Mouse (Mus musculus): ENCODE measurements around the gene Tcf12. TPM values are rescaled to one million over a fixed set of nuclear protein-coding genes. Genes with fewer than 3 reads are reported as not detected.

Gene Tcf12
- polyA plus RNA-seq, 1 experiment from 2014 or later, result 94.8 TPM

DNA sequence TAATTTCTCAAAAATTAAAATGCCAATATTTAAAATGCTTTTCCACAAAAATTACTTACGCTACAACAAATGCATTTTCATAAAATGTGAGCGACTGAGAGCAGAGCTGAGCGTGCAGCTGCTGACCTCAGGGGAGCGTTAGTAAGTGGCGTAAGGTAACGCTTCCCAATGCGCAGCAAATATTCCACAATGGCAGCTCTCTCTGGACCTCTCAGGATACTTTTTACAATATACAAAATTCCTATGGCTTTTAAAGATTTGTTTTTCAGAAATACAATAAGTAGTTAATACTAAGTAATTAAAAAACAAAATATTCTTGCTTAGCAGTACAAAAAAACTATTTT lies 216.8 kb downstream of the Tcf12 start:
- ATAC-seq (ENCODE audit: low FRiP score), result no peak

DNA sequence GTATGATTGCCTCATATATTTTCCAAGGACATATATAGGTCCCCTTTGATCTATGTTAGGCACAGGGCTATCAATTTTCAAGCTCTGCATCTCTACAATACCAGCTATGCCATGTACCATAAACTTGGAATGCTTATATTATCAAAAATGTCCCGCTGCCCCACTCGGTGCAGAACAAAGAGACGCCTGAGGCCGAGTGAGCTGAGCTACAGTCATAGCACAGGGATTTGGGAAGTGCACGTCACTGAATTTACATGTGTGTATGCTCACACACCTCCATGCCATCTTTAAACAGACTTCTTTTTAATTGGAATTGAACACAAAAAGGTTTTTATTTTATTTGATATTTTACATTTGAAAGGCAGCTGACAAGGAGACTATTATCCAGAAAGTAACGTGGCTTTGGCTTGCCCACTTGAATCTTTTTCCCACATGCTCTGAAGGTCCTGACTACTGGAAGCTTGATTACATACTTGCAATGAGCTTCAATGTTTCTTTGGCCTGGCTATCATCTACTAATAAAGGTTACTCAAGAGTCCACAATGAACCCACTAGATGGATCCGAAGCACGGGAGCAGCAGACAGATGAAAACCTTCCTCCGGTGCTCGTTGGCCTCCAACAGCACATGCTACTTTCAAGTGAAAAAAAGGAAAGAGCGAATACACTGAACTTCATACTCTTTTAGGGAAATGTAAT lies 217.3 kb downstream of the Tcf12 start:
- 12% methylated on average over 11 of the region's 11 CpGs for WGBS
- H3K27me3 ChIP-seq (ENCODE audit: control insufficient read depth, insufficient read depth, low read length), result no peaks in the 10 kb centered on the region

More for the DNA sequence above, 216.8 kb downstream of the Tcf12 start:
- H3K4me1 ChIP-seq (replicated peaks; ENCODE audit: control insufficient read depth, insufficient read depth, low read length), result peaks cover 40% of the 10 kb centered on the region
- 13% methylated on average over 7 of the region's 7 CpGs for WGBS
- H3K27ac ChIP-seq, result peak overlapping the region; percentile 84
- peak overlapping the region; percentile 37 for H3K4me3 ChIP-seq (replicated peaks; ENCODE audit: low read length)
- H3K27me3 ChIP-seq (ENCODE audit: control insufficient read depth, insufficient read depth, low read length), result no peaks in the 10 kb centered on the region
- H3K9me3 ChIP-seq (ENCODE audit: control insufficient read depth, low read length), result no peaks in the 10 kb centered on the region
- H3K36me3 ChIP-seq (replicated peaks; ENCODE audit: control insufficient read depth, insufficient read depth), result no peaks in the 10 kb centered on the region
- H3K4me2 ChIP-seq (replicated peaks), result peak overlapping the region; percentile 55
- H3K9ac ChIP-seq, result peak overlapping the region; percentile 70
- no peak for DNase-seq (ENCODE audit: low spot score)

DNA sequence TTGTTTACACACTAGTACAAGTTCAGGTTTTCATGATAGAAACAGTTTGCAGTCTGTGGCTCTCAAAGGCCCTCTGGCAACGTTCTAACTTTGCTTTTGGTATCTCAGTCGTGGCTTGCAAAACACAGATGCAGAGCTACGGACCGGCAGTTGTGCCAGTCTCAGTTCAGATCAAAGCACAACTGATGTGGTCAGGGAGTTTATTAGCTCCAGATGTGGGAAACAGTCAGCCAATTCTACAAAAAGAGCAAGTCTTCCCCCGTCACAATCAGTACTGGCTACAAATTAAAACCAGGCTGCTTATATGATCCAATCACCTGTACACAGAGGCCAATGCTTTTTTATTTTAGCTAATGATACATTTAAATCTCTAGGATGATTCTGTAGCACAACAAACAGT lies 223.2 kb downstream of the Tcf12 start:
- Histone ChIP-seq H3K4me3 (replicated peaks; ENCODE audit: low read length) (no peak overlapping the region), H3K4me2 (replicated peaks) (peak overlapping the region; percentile 28), H3K27me3 (ENCODE audit: control insufficient read depth, insufficient read depth, low read length) (no peaks in the 10 kb centered on the region), H3K4me1 (replicated peaks; ENCODE audit: control insufficient read depth, insufficient read depth, low read length) (peaks cover 16% of the 10 kb centered on the region), H3K9me3 (ENCODE audit: control insufficient read depth, low read length) (no peaks in the 10 kb centered on the region), H3K9ac (0 out of 2 replicates have a peak overlapping the region, but pooled peaks have one; percentile 12), H3K36me3 (replicated peaks; ENCODE audit: control insufficient read depth, insufficient read depth) (peaks cover 10% of the 10 kb centered on the region; the same call in 1 of the 2 replicates), H3K27ac (peak overlapping the region; percentile 38)
- WGBS, result 38% methylated on average over 5 of the region's 5 CpGs
- no peak for ATAC-seq (ENCODE audit: low FRiP score)
- DNase-seq (ENCODE audit: low spot score), result no peak

More for the DNA sequence above, 217.3 kb downstream of the Tcf12 start:
- H3K4me3 ChIP-seq (replicated peaks; ENCODE audit: low read length), result peak overlapping the region; percentile 37
- H3K4me1 ChIP-seq (replicated peaks; ENCODE audit: control insufficient read depth, insufficient read depth, low read length), result peaks cover 40% of the 10 kb centered on the region
- DNase-seq (ENCODE audit: low spot score) (peak; percentile 53), ATAC-seq (ENCODE audit: low FRiP score) (no peak; the same call in 1 of the 2 replicates)
- no peaks in the 10 kb centered on the region for H3K9me3 ChIP-seq (ENCODE audit: control insufficient read depth, low read length)
- peak overlapping the region; percentile 70 for H3K9ac ChIP-seq
- peak overlapping the region; percentile 55 for H3K4me2 ChIP-seq (replicated peaks)
- H3K27ac ChIP-seq, result peak overlapping the region; percentile 84
- H3K36me3 ChIP-seq (replicated peaks; ENCODE audit: control insufficient read depth, insufficient read depth), result no peaks in the 10 kb centered on the region

DNA sequence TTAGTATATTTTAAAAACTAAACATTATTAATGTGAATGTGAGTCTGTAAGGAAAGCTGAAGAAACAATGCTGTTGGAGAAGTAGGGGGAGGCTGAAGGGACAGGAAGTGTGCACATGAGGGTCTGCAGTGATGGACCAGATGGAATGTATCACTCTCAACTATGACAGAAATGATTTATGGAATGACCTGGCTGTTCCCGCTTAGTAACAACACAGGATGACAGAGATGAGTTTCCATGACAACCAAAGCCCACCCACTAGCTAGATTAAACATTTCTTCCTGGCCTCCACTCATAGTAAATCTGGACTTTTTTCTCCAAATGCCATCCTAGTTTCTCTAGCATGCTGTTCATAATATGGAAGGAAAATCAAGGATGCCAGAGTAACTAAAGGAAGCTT lies 231.0 kb downstream of the Tcf12 start:
- Histone ChIP-seq H3K4me3 (replicated peaks; ENCODE audit: low read length) (no peak overlapping the region), H3K27me3 (ENCODE audit: control insufficient read depth, insufficient read depth, low read length) (no peaks in the 10 kb centered on the region), H3K4me2 (replicated peaks) (no peak overlapping the region), H3K9ac (no peak overlapping the region), H3K36me3 (replicated peaks; ENCODE audit: control insufficient read depth, insufficient read depth) (peaks cover 28% of the 10 kb centered on the region), H3K27ac (peak overlapping the region; percentile 71), H3K4me1 (replicated peaks; ENCODE audit: control insufficient read depth, insufficient read depth, low read length) (peaks cover 32% of the 10 kb centered on the region), H3K9me3 (ENCODE audit: control insufficient read depth, low read length) (no peaks in the 10 kb centered on the region)
- WGBS, result 3% methylated on average over 1 of the region's 1 CpGs
- ATAC-seq (ENCODE audit: low FRiP score), result no peak
- DNase-seq (ENCODE audit: low spot score), result peak; percentile 71

DNA sequence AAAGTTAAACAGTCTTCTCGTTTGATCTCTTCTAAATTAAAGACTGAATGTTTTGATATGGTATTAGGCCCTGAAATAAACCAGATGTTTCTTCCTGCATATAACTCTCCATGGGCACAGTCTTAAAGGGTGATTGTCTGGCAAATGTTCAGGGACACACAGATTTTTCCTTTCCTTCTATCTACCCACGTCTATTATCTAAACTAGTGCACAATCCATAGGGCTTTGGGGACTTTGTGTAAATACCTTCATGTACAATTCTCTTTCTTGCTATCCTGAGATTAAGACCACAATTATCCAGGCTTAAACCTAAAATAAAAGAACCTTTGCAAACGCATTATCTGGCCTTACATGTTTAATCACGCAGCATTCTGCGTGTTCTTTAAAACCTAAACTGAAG lies 231.7 kb downstream of the Tcf12 start:
- Histone ChIP-seq H3K4me2 (replicated peaks) (no peak overlapping the region), H3K9ac (0 out of 2 replicates have a peak overlapping the region, but pooled peaks have one; percentile 10), H3K36me3 (replicated peaks; ENCODE audit: control insufficient read depth, insufficient read depth) (peaks cover 29% of the 10 kb centered on the region), H3K9me3 (ENCODE audit: control insufficient read depth, low read length) (no peaks in the 10 kb centered on the region), H3K27ac (peak overlapping the region; percentile 71), H3K4me1 (replicated peaks; ENCODE audit: control insufficient read depth, insufficient read depth, low read length) (peaks cover 32% of the 10 kb centered on the region), H3K27me3 (ENCODE audit: control insufficient read depth, insufficient read depth, low read length) (no peaks in the 10 kb centered on the region), H3K4me3 (replicated peaks; ENCODE audit: low read length) (no peak overlapping the region)
- ATAC-seq (ENCODE audit: low FRiP score) (no peak), DNase-seq (ENCODE audit: low spot score) (no peak)
- 15% methylated on average over 5 of the region's 5 CpGs for WGBS

DNA sequence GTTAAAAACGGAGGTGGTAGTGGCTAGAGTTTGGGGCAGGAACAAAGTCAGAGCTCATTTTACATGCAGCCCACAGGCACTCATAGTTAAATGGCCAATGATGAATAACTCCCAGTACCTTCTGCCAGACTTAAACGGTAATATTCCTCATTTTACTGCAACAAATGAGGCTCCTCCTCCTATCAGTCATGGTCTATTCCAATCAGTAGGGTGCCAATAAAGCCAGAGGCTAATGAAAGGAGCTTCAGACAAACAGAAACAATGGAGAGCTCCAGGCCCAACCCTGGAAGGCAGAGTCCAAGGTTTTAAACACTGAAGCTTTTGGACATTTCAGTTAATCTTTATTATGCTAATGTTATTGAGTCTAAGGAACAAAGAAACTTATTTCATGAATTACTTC lies 232.3 kb downstream of the Tcf12 start:
- H3K9me3 ChIP-seq (ENCODE audit: control insufficient read depth, low read length), result no peaks in the 10 kb centered on the region
- H3K4me3 ChIP-seq (replicated peaks; ENCODE audit: low read length), result no peak overlapping the region
- H3K4me2 ChIP-seq (replicated peaks), result no peak overlapping the region
- peaks cover 32% of the 10 kb centered on the region for H3K4me1 ChIP-seq (replicated peaks; ENCODE audit: control insufficient read depth, insufficient read depth, low read length)
- no peak for DNase-seq (ENCODE audit: low spot score)
- WGBS, result 10% methylated on average over 2 of the region's 2 CpGs
- peak; percentile 77 for ATAC-seq (ENCODE audit: low FRiP score)
- H3K27ac ChIP-seq, result peak overlapping the region; percentile 71; the same call in 1 of the 2 replicates
- H3K36me3 ChIP-seq (replicated peaks; ENCODE audit: control insufficient read depth, insufficient read depth), result peaks cover 31% of the 10 kb centered on the region
- H3K27me3 ChIP-seq (ENCODE audit: control insufficient read depth, insufficient read depth, low read length), result no peaks in the 10 kb centered on the region
- H3K9ac ChIP-seq, result no peak overlapping the region

DNA sequence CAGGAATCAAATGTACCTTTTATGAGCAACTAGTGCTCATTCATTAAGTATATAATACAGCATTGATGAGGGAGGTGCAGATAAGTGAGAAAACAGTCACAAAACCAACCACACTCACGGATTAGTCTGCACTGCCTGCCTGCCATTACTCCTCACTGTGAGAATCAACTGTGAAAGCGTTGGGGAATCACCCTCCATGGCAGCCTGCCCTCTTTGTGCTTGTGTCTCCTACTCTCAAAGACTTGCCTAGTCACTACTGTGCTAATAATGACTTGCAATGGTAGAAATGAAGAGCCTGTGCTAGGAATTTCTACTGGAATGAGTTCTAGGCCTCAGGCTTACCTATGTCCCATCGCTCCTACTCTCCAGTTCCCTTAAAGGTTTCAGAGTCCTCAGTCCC lies 233.8 kb downstream of the Tcf12 start:
- 68% methylated on average over 3 of the region's 3 CpGs for WGBS
- Histone ChIP-seq H3K4me2 (replicated peaks) (no peak overlapping the region), H3K27ac (peak overlapping the region; percentile 65), H3K4me3 (replicated peaks; ENCODE audit: low read length) (no peak overlapping the region), H3K9ac (no peak overlapping the region), H3K27me3 (ENCODE audit: control insufficient read depth, insufficient read depth, low read length) (no peaks in the 10 kb centered on the region), H3K36me3 (replicated peaks; ENCODE audit: control insufficient read depth, insufficient read depth) (peaks cover 22% of the 10 kb centered on the region), H3K4me1 (replicated peaks; ENCODE audit: control insufficient read depth, insufficient read depth, low read length) (peaks cover 32% of the 10 kb centered on the region), H3K9me3 (ENCODE audit: control insufficient read depth, low read length) (no peaks in the 10 kb centered on the region)
- DNase-seq (ENCODE audit: low spot score), result no peak
- ATAC-seq (ENCODE audit: low FRiP score), result no peak

DNA sequence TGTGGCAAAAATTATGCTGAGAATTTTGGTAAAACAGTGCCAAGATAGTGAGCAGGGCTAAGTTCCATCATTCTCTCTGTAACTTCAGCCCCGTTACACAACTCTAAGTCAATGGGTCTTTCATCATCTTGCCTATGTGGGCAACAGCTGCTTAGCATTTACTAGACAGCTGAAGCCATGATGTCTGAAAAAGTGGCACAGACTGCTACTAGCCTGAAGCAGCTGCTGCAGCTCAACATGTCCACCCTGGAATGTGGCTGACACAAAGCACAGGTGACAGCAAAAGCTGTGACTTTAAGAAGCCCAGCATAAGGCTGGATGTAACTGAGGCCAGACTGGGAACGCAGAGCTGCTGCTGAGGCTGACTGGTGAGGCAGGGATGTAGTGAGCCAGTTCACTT lies 236.9 kb downstream of the Tcf12 start:
- DNase-seq (ENCODE audit: low spot score) (no peak), ATAC-seq (ENCODE audit: low FRiP score) (no peak)
- Histone ChIP-seq H3K36me3 (replicated peaks; ENCODE audit: control insufficient read depth, insufficient read depth) (peaks cover 27% of the 10 kb centered on the region), H3K4me2 (replicated peaks) (no peak overlapping the region), H3K9me3 (ENCODE audit: control insufficient read depth, low read length) (no peaks in the 10 kb centered on the region), H3K4me1 (replicated peaks; ENCODE audit: control insufficient read depth, insufficient read depth, low read length) (peaks cover 13% of the 10 kb centered on the region; the same call in 1 of the 2 replicates), H3K27me3 (ENCODE audit: control insufficient read depth, insufficient read depth, low read length) (no peaks in the 10 kb centered on the region), H3K9ac (no peak overlapping the region), H3K27ac (no peak overlapping the region), H3K4me3 (replicated peaks; ENCODE audit: low read length) (no peak overlapping the region)
- 75% methylated on average over 2 of the region's 2 CpGs for WGBS

DNA sequence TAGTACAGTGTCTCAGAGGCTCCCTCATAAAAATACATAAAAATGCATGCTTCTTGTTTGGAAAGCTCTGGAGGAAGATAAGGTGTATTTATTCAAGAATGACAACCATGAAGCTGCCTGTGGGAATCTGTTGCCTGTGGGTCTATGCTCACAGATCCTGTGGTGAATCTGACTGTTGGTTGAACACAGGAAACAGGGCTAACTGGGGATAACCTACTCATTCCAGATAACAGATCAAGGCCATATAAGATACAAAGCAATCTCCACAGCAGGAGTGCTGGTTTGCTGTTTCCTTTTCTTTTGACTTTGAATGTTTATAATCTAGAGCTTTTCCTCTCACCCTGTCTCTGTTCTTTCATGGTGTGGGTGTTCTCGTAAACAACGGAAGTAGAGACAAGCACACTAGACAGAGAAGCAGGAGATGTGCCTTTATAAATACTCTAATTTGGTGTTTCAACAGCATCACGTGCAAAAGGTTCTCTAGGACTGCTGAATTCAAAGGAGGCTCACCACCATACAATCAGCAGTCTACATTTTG lies 237.6 kb downstream of the Tcf12 start:
- Histone ChIP-seq H3K4me1 (replicated peaks; ENCODE audit: control insufficient read depth, insufficient read depth, low read length) (peaks cover 8% of the 10 kb centered on the region; the same call in 1 of the 2 replicates), H3K27me3 (ENCODE audit: control insufficient read depth, insufficient read depth, low read length) (no peaks in the 10 kb centered on the region), H3K9me3 (ENCODE audit: control insufficient read depth, low read length) (no peaks in the 10 kb centered on the region), H3K4me2 (replicated peaks) (no peak overlapping the region), H3K27ac (no peak overlapping the region), H3K36me3 (replicated peaks; ENCODE audit: control insufficient read depth, insufficient read depth) (peaks cover 32% of the 10 kb centered on the region), H3K9ac (no peak overlapping the region), H3K4me3 (replicated peaks; ENCODE audit: low read length) (no peak overlapping the region)
- no peak for ATAC-seq (ENCODE audit: low FRiP score)
- 83% methylated on average over 3 of the region's 3 CpGs for WGBS
- no peak for DNase-seq (ENCODE audit: low spot score)
